Mouse (Mus musculus): ENCODE measurements around the gene Hivep2.

Gene Hivep2

GRCm38 (mm10) chr10:13965974-13966829, at the start of gene Hivep2:
TSS of gene Hivep2 (plus strand) at chr10:13966075.
- peak; percentile 54 to 68 for DNase-seq (ENCODE audit: low spot score in 2 of 2)

GRCm38 (mm10) chr10:13916645-13917342, 49.1 kb upstream of the Hivep2 start:
- no peak for DNase-seq (ENCODE audit: low spot score in 2 of 2)

- DNase-seq (ENCODE audit: low spot score in 2 of 2) = no peak
These were observed 44.1 kb upstream of the Hivep2 start for GRCm38 (mm10) chr10:13921641-13922385.

GRCm38 (mm10) chr10:13929306-13929705, 36.6 kb upstream of the Hivep2 start:
- DNase-seq (ENCODE audit: low spot score in 2 of 2) = no peak

- DNase-seq (ENCODE audit: low spot score in 2 of 2) = no peak
These were observed 33.7 kb upstream of the Hivep2 start for GRCm38 (mm10) chr10:13932147-13932546.

GRCm38 (mm10) chr10:13933320-13933719, 32.6 kb upstream of the Hivep2 start:
- no peak for DNase-seq (ENCODE audit: low spot score in 2 of 2)

- DNase-seq (ENCODE audit: low spot score in 2 of 2) = no peak
These were observed 30.2 kb upstream of the Hivep2 start for GRCm38 (mm10) chr10:13935646-13936045.

GRCm38 (mm10) chr10:13941406-13941805, 24.5 kb upstream of the Hivep2 start:
- no peak for DNase-seq (ENCODE audit: low spot score in 2 of 2)

- no peak for DNase-seq (ENCODE audit: low spot score in 2 of 2)
These were observed 22.2 kb upstream of the Hivep2 start for GRCm38 (mm10) chr10:13943706-13944105.

GRCm38 (mm10) chr10:13946498-13946897, 19.4 kb upstream of the Hivep2 start:
- peak in 1 of 2 experiments; percentile 64 for DNase-seq (ENCODE audit: low spot score in 2 of 2)

GRCm38 (mm10) chr10:13962965-13963364, 2.9 kb upstream of the Hivep2 start:
- DNase-seq (ENCODE audit: low spot score in 2 of 2) = no peak

- DNase-seq (ENCODE audit: low spot score in 2 of 2) = no peak
These were observed 1.9 kb upstream of the Hivep2 start for GRCm38 (mm10) chr10:13963908-13964500.

GRCm38 (mm10) chr10:13964501-13965281, 1.2 kb upstream of the Hivep2 start:
- peak; percentile 94 for DNase-seq (ENCODE audit: low spot score in 2 of 2)

- peak; percentile 79 to 84 for DNase-seq (ENCODE audit: low spot score in 2 of 2)
These were observed 430 bp upstream of the Hivep2 start for GRCm38 (mm10) chr10:13965316-13965973.

- DNase-seq (ENCODE audit: low spot score in 2 of 2) = peak; percentile 59 to 75
These were observed 1.1 kb downstream of the Hivep2 start for GRCm38 (mm10) chr10:13966830-13967450.

- DNase-seq (ENCODE audit: low spot score in 2 of 2) = peak; percentile 85 to 87
These were observed 1.8 kb downstream of the Hivep2 start for GRCm38 (mm10) chr10:13967451-13968233.

- peak in 1 of 2 experiments; percentile 74 for DNase-seq (ENCODE audit: low spot score in 2 of 2)
These were observed 2.3 kb downstream of the Hivep2 start for GRCm38 (mm10) chr10:13968234-13968555.

GRCm38 (mm10) chr10:13968989-13969388, 3.1 kb downstream of the Hivep2 start:
- peak in 1 of 2 experiments; percentile 37 for DNase-seq (ENCODE audit: low spot score in 2 of 2)

- DNase-seq (ENCODE audit: low spot score in 2 of 2) = peak in 1 of 2 experiments; percentile 14
These were observed 4.4 kb downstream of the Hivep2 start for GRCm38 (mm10) chr10:13970321-13970720.
